Mouse (Mus musculus) kidney, adult 2 months (tissue): Measurements from ENCODE around the gene Tbc1d1.

Experiments used
- CTCF ChIP-seq: fragments of 200-500 bp; conservative IDR thresholded peaks from 2 replicates; pipeline ENCODE4 v1.5.1; 2011; ENCODE audit warnings: low read depth, mild to moderate bottlenecking, control low read depth, low read length, moderate library complexity, mixed read lengths; ENCODE audit not compliant: insufficient read depth, insufficient read length
- POLR2A ChIP-seq: fragments of 200-500 bp; IDR thresholded peaks from one replicate; pipeline ENCODE4 v1.6.1; 2011; ENCODE audit warnings: low read depth, low read length, control low read depth

GRCm38 (mm10) chr5:64393530-64393929 lies 237.4 kb downstream of the Tbc1d1 start:
- TF ChIP-seq CTCF (no peak), POLR2A (no peak)
